Mouse (Mus musculus): ENCODE measurements at regions not wholly inside any gene's neighbourhood (a gene's known extent, or its start where the extent isn't known, plus 50 kb on each side); places are given as distances from the start of the nearest gene placed in this dataset.
"Not testable (repeated sequence)": the region's sequence is repeated elsewhere in the genome, so short reads cannot be mapped to it uniquely, and the experiment has no call there.

- DNase-seq, result peak; percentile 74
These were observed 51.3 kb downstream of the Gm21897 start for GRCm38 (mm10) chr16:15368383-15369163.

- DNase-seq, result peak; percentile 14
These were observed 55.6 kb downstream of the Gm21897 start for GRCm38 (mm10) chr16:15372844-15373243.

- no peak for DNase-seq
These were observed 56.7 kb downstream of the Gm21897 start for GRCm38 (mm10) chr16:15373961-15374360.

GRCm38 (mm10) chr16:15385557-15386240, 68.4 kb downstream of the Gm21897 start:
- no peak for DNase-seq

GRCm38 (mm10) chr16:15386241-15386574, 69.0 kb downstream of the Gm21897 start:
- DNase-seq, result peak; percentile 35

GRCm38 (mm10) chr16:15389892-15390291, 72.6 kb downstream of the Gm21897 start:
- no peak for DNase-seq

GRCm38 (mm10) chr16:15430352-15430751, 113.1 kb downstream of the Gm21897 start:
- DNase-seq, result no peak

- no peak for DNase-seq
These were observed 115.4 kb downstream of the Gm21897 start for GRCm38 (mm10) chr16:15432681-15433080.

GRCm38 (mm10) chr16:15462856-15463255, 145.6 kb downstream of the Gm21897 start:
- DNase-seq, result not testable (repeated sequence)

- no peak for DNase-seq
These were observed 156.6 kb downstream of the Gm21897 start for GRCm38 (mm10) chr16:15473875-15474274.

- DNase-seq, result no peak
These were observed 161.6 kb downstream of the Gm21897 start for GRCm38 (mm10) chr16:15478876-15479275.

- no peak for DNase-seq
These were observed 174.2 kb downstream of the Gm21897 start for GRCm38 (mm10) chr16:15491328-15491999.

GRCm38 (mm10) chr16:15493236-15493635, 176.0 kb downstream of the Gm21897 start:
- no peak for DNase-seq

Data from lung, postnatal 36 days (tissue).